Mouse (Mus musculus): ENCODE measurements around the gene Cntfr.

DNA sequence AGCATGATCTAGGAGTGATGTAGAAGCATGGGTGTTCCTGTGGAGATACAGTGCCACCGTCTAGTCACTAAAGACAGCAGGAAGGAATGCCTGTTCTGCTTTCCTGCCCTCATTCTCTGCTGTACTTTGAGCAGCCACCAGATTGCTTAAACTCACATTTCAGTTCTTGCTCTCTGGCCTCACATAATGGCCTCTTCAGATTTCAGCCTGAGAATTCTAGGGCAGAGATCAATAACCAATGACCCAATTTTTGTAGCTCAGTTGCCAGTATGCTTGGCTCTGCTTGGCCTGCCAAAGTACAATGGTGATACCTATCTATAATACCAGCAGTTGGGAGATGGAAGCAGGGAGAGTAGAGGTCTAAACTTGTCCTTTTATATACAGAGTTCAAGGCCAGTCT, 48.1 kb upstream of the Cntfr start:
- TF ChIP-seq ZC3H11A (IDR thresholded peaks at IDR 0.05; ENCODE audit: borderline replicate concordance, low read depth, low read length) (no peak), CHD2 (IDR thresholded peaks at IDR 0.05; ENCODE audit: low read depth, low read length) (no peak), MAFK (IDR thresholded peaks at IDR 0.05; ENCODE audit: insufficient read depth, low read depth, low read length) (no peak)
